Mouse (Mus musculus) spleen, postnatal 14 days (tissue): ENCODE measurements around the gene Pcare.

ENCODE experiments used
- DNase-seq, 2 experiments: peaks; one replicate each; pipeline ENCODE4 v3.0.0; 2021 to 2022; ENCODE audit warnings: low spot score in 2 of 2

Gene Pcare

GRCm38 (mm10) chr17:71730655-71731054 lies 22.0 kb downstream of the Pcare start:
- DNase-seq: no peak

- DNase-seq: no peak
These were observed 31.7 kb downstream of the Pcare start for GRCm38 (mm10) chr17:71721019-71721418.

GRCm38 (mm10) chr17:71720434-71720833 lies 32.3 kb downstream of the Pcare start:
- no peak for DNase-seq

GRCm38 (mm10) chr17:71717881-71718625 lies 34.6 kb downstream of the Pcare start:
- no peak for DNase-seq

- DNase-seq: no peak
These were observed 37.7 kb downstream of the Pcare start for GRCm38 (mm10) chr17:71715034-71715433.

GRCm38 (mm10) chr17:71712279-71712678 lies 40.4 kb downstream of the Pcare start:
- no peak for DNase-seq

GRCm38 (mm10) chr17:71707715-71708114 lies 45.0 kb downstream of the Pcare start:
- no peak for DNase-seq

GRCm38 (mm10) chr17:71705550-71706480 lies 46.9 kb downstream of the Pcare start:
- DNase-seq: no peak

- no peak for DNase-seq
These were observed 47.6 kb downstream of the Pcare start for GRCm38 (mm10) chr17:71705113-71705512.

- DNase-seq: no peak
These were observed 54.1 kb downstream of the Pcare start for GRCm38 (mm10) chr17:71698619-71698956.

GRCm38 (mm10) chr17:71697896-71698618 lies 54.6 kb downstream of the Pcare start:
- no peak for DNase-seq

GRCm38 (mm10) chr17:71696396-71696795 lies 56.3 kb downstream of the Pcare start:
- no peak for DNase-seq

GRCm38 (mm10) chr17:71695716-71696315 lies 56.9 kb downstream of the Pcare start:
- no peak for DNase-seq

- no peak for DNase-seq
These were observed 57.5 kb downstream of the Pcare start for GRCm38 (mm10) chr17:71695151-71695550.

GRCm38 (mm10) chr17:71693780-71694179 lies 58.9 kb downstream of the Pcare start:
- no peak for DNase-seq
